Mouse (Mus musculus) intestine, embryonic 15.5 days (tissue): ENCODE measurements at regions not wholly inside any gene's neighbourhood (a gene's known extent, or its start where the extent isn't known, plus 50 kb on each side); places are given as distances from the start of the nearest gene placed in this dataset.
A peak's percentile ranks its signal among the peaks of the same experiment; 100 is the strongest.

Source experiments
- ATAC-seq: fragments of 200-750 bp; cut with Nextera tagmentation; 2 replicates; pipeline ENCODE4 v1.8.0; 2017; ENCODE audit warnings: moderate TSS enrichment, moderate library complexity
- H3K27ac ChIP-seq: fragments of 300-500 bp; sonication (generic); 2 replicates; pipeline ENCODE4 v1.5.1; 2015; ENCODE audit warnings: mild to moderate bottlenecking, inconsistent platforms
- H3K27me3 ChIP-seq: fragments of 300-500 bp; sonication (generic); replicated peaks from 2 replicates; pipeline ENCODE4 v1.6.1; 2015; ENCODE audit warnings: inconsistent platforms
- H3K36me3 ChIP-seq: fragments of 300-500 bp; sonication (generic); 2 replicates; pipeline ENCODE4 v1.6.1; 2015; ENCODE audit warnings: inconsistent platforms
- H3K4me1 ChIP-seq: fragments of 300-500 bp; sonication (generic); replicated peaks from 2 replicates; pipeline ENCODE4 v1.6.1; 2015; ENCODE audit warnings: inconsistent platforms
- H3K4me2 ChIP-seq: fragments of 300-500 bp; sonication (generic); replicated peaks from 2 replicates; pipeline ENCODE4 v1.6.1; 2015; ENCODE audit warnings: mild to moderate bottlenecking, inconsistent platforms
- H3K4me3 ChIP-seq: fragments of 300-500 bp; sonication (generic); replicated peaks from 2 replicates; pipeline ENCODE4 v1.5.1; 2015; ENCODE audit warnings: inconsistent platforms
- H3K9ac ChIP-seq: fragments of 300-500 bp; sonication (generic); 2 replicates; pipeline ENCODE4 v1.6.1; 2015; ENCODE audit warnings: inconsistent platforms
- H3K9me3 ChIP-seq: fragments of 300-500 bp; sonication (generic); 2 replicates; pipeline ENCODE4 v1.6.1; 2016; ENCODE audit warnings: inconsistent platforms
- WGBS: fragments of 180-500 bp; shearing (Covaris S2); methylation state at CpG from one replicate; pipeline ENCODE4 v1.1.7; 2015; 5-methylcytosine and 5-hydroxymethylcytosine counted together

- 2% methylated on average over 30 of the region's 30 CpGs for WGBS
- ATAC-seq = no peak
- no peaks in the 10 kb centered on the region for H3K9me3 ChIP-seq
- H3K4me1 ChIP-seq = 0 out of 2 replicates have a peak, but pooled peaks cover 3% of the 10 kb centered on the region
- no peak overlapping the region for H3K4me3 ChIP-seq
- H3K27me3 ChIP-seq = peaks cover 38% of the 10 kb centered on the region
- no peaks in the 10 kb centered on the region for H3K36me3 ChIP-seq
- no peak overlapping the region for H3K9ac ChIP-seq
- H3K4me2 ChIP-seq = no peak overlapping the region
- no peak overlapping the region for H3K27ac ChIP-seq
These were observed 123.9 kb downstream of the Tmem161b start for GRCm38 (mm10) chr13:84345791-84346511.

GRCm38 (mm10) chr13:84346569-84346968 lies 124.5 kb downstream of the Tmem161b start:
- H3K9ac ChIP-seq = no peak overlapping the region
- H3K27me3 ChIP-seq = peaks cover 38% of the 10 kb centered on the region
- H3K4me3 ChIP-seq = no peak overlapping the region
- H3K36me3 ChIP-seq = no peaks in the 10 kb centered on the region
- H3K27ac ChIP-seq = no peak overlapping the region
- no peaks in the 10 kb centered on the region for H3K9me3 ChIP-seq
- no peak for ATAC-seq
- H3K4me2 ChIP-seq = no peak overlapping the region
- H3K4me1 ChIP-seq = 0 out of 2 replicates have a peak, but pooled peaks cover 3% of the 10 kb centered on the region
- WGBS = 4% methylated on average over 2 of the region's 2 CpGs

- Histone ChIP-seq H3K9me3 (no peaks in the 10 kb centered on the region), H3K27me3 (peaks cover 38% of the 10 kb centered on the region), H3K4me3 (peak overlapping the region; percentile 46), H3K4me1 (0 out of 2 replicates have a peak, but pooled peaks cover 3% of the 10 kb centered on the region), H3K9ac (no peak overlapping the region), H3K27ac (no peak overlapping the region), H3K4me2 (peak overlapping the region; percentile 89), H3K36me3 (no peaks in the 10 kb centered on the region)
- 2% methylated on average over 21 of the region's 21 CpGs for WGBS
- 0 out of 2 replicates have a peak, but pooled peaks have one; percentile 12 for ATAC-seq
These were observed 125.3 kb downstream of the Tmem161b start for GRCm38 (mm10) chr13:84347181-84347913.

GRCm38 (mm10) chr13:84347914-84348700 lies 126.0 kb downstream of the Tmem161b start:
- peak; percentile 97 for ATAC-seq
- Histone ChIP-seq H3K4me3 (peak overlapping the region; percentile 46), H3K9me3 (no peaks in the 10 kb centered on the region), H3K9ac (peak overlapping the region; percentile 32), H3K36me3 (no peaks in the 10 kb centered on the region), H3K27ac (peak overlapping the region; percentile 73), H3K4me1 (0 out of 2 replicates have a peak, but pooled peaks cover 3% of the 10 kb centered on the region), H3K4me2 (peak overlapping the region; percentile 89), H3K27me3 (peaks cover 37% of the 10 kb centered on the region)
- WGBS = 0% methylated on average over 33 of the region's 34 CpGs

GRCm38 (mm10) chr13:84348701-84348975 lies 126.5 kb downstream of the Tmem161b start:
- peak overlapping the region; percentile 73 for H3K27ac ChIP-seq
- H3K36me3 ChIP-seq = no peaks in the 10 kb centered on the region
- ATAC-seq = peak; percentile 34

GRCm38 (mm10) chr13:84349001-84349720 lies 127.1 kb downstream of the Tmem161b start:
- Histone ChIP-seq H3K36me3 (no peaks in the 10 kb centered on the region), H3K9ac (peak overlapping the region; percentile 32), H3K9me3 (no peaks in the 10 kb centered on the region), H3K4me2 (peak overlapping the region; percentile 89), H3K27ac (peak overlapping the region; percentile 73; the same call in 1 of the 2 replicates), H3K4me1 (0 out of 2 replicates have a peak, but pooled peaks cover 3% of the 10 kb centered on the region), H3K4me3 (peak overlapping the region; percentile 46), H3K27me3 (peaks cover 27% of the 10 kb centered on the region)
- under 1% methylated on average over 23 of the region's 23 CpGs for WGBS
- ATAC-seq = peak; percentile 29

More at GRCm38 (mm10) chr13:84348701-84348975, 126.5 kb downstream of the Tmem161b start:
- Histone ChIP-seq H3K4me2 (peak overlapping the region; percentile 89), H3K9me3 (no peaks in the 10 kb centered on the region), H3K9ac (peak overlapping the region; percentile 32), H3K4me1 (0 out of 2 replicates have a peak, but pooled peaks cover 3% of the 10 kb centered on the region), H3K27me3 (peaks cover 32% of the 10 kb centered on the region), H3K4me3 (peak overlapping the region; percentile 46)
- under 1% methylated on average over 9 of the region's 9 CpGs for WGBS

GRCm38 (mm10) chr13:84349721-84350040 lies 127.6 kb downstream of the Tmem161b start:
- 0 out of 2 replicates have a peak, but pooled peaks cover 3% of the 10 kb centered on the region for H3K4me1 ChIP-seq
- H3K9me3 ChIP-seq = no peaks in the 10 kb centered on the region
- H3K27ac ChIP-seq = no peak overlapping the region
- H3K9ac ChIP-seq = no peak overlapping the region
- H3K4me3 ChIP-seq = no peak overlapping the region
- H3K4me2 ChIP-seq = peak overlapping the region; percentile 89
- 41% methylated on average over 4 of the region's 4 CpGs for WGBS
- no peak for ATAC-seq
- H3K27me3 ChIP-seq = peaks cover 24% of the 10 kb centered on the region
- no peaks in the 10 kb centered on the region for H3K36me3 ChIP-seq

GRCm38 (mm10) chr13:84350791-84351190 lies 128.7 kb downstream of the Tmem161b start:
- Histone ChIP-seq H3K27me3 (peaks cover 15% of the 10 kb centered on the region), H3K9ac (no peak overlapping the region), H3K36me3 (no peaks in the 10 kb centered on the region), H3K4me2 (no peak overlapping the region), H3K4me1 (0 out of 2 replicates have a peak, but pooled peaks cover 3% of the 10 kb centered on the region), H3K9me3 (no peaks in the 10 kb centered on the region), H3K27ac (no peak overlapping the region), H3K4me3 (no peak overlapping the region)
- 58% methylated on average over 5 of the region's 5 CpGs for WGBS
- no peak for ATAC-seq

GRCm38 (mm10) chr13:84356455-84356854 lies 134.4 kb downstream of the Tmem161b start:
- no peak for ATAC-seq
- H3K27ac ChIP-seq = no peak overlapping the region
- H3K27me3 ChIP-seq = no peaks in the 10 kb centered on the region
- no peaks in the 10 kb centered on the region for H3K9me3 ChIP-seq
- H3K4me2 ChIP-seq = no peak overlapping the region
- no peaks in the 10 kb centered on the region for H3K36me3 ChIP-seq
- 44% methylated on average over 2 of the region's 2 CpGs for WGBS
- no peak overlapping the region for H3K4me3 ChIP-seq
- no peak overlapping the region for H3K9ac ChIP-seq
- H3K4me1 ChIP-seq = no peaks in the 10 kb centered on the region

- no peak overlapping the region for H3K9ac ChIP-seq
- H3K4me3 ChIP-seq = no peak overlapping the region
- no peaks in the 10 kb centered on the region for H3K4me1 ChIP-seq
- ATAC-seq = no peak
- no peaks in the 10 kb centered on the region for H3K36me3 ChIP-seq
- no peak overlapping the region for H3K4me2 ChIP-seq
- H3K9me3 ChIP-seq = no peaks in the 10 kb centered on the region
- no peaks in the 10 kb centered on the region for H3K27me3 ChIP-seq
- 92% methylated on average over 2 of the region's 2 CpGs for WGBS
- no peak overlapping the region for H3K27ac ChIP-seq
These were observed 138.4 kb downstream of the Tmem161b start for GRCm38 (mm10) chr13:84360536-84360935.

- Histone ChIP-seq H3K4me3 (no peak overlapping the region), H3K27me3 (no peaks in the 10 kb centered on the region), H3K4me2 (no peak overlapping the region), H3K9ac (no peak overlapping the region), H3K4me1 (no peaks in the 10 kb centered on the region), H3K36me3 (no peaks in the 10 kb centered on the region), H3K9me3 (no peaks in the 10 kb centered on the region), H3K27ac (no peak overlapping the region)
- WGBS = 88% methylated on average over 4 of the region's 4 CpGs
- no peak for ATAC-seq
These were observed 142.0 kb downstream of the Tmem161b start for GRCm38 (mm10) chr13:84364069-84364468.

GRCm38 (mm10) chr13:84365503-84365902 lies 143.4 kb downstream of the Tmem161b start:
- Histone ChIP-seq H3K27ac (no peak overlapping the region), H3K9ac (no peak overlapping the region), H3K4me1 (no peaks in the 10 kb centered on the region), H3K27me3 (no peaks in the 10 kb centered on the region), H3K4me3 (no peak overlapping the region), H3K4me2 (no peak overlapping the region), H3K9me3 (no peaks in the 10 kb centered on the region), H3K36me3 (no peaks in the 10 kb centered on the region)
- no peak for ATAC-seq
